Mouse (Mus musculus) heart, postnatal 25 days (tissue): Measurements from ENCODE around the gene Bdh1. TPM values are rescaled to one million over a fixed set of nuclear protein-coding genes. Genes with fewer than 3 reads are reported as not detected.
"Not testable (repeated sequence)": the region's sequence is repeated elsewhere in the genome, so short reads cannot be mapped to it uniquely, and the experiment has no call there.

Experiments used
- DNase-seq: peaks from one replicate; pipeline ENCODE4 v3.0.0; 2022; ENCODE audit warnings: low spot score
- intact Hi-C: fragments of 180-260 bp; cut with DNase I; formaldehyde crosslinking; loops from one replicate; pipeline ENCODE4 v1.15.1; 2025
- total RNA-seq, 2 experiments: library from RNA; stranded (reverse); gene quantifications; 2 replicates each; pipeline ENCODE4 v1.2.3; 2021

Bdh1 gene
- total RNA-seq, 2 experiments from 2014 or later = 7.0 to 7.6 TPM

- DNase-seq = no peak
- intact Hi-C loops = loop anchor here (2.0 to 5.0 kb wide), 2 partner anchors 265 to 457 kb away; no protein-coding TSS in a partner anchor
Measured at GRCm38 (mm10) chr16:31459968-31460461, 37.9 kb downstream of the Bdh1 start.

GRCm38 (mm10) chr16:31460506-31460905 is 38.4 kb downstream of the Bdh1 start:
- intact Hi-C loops = no loop called here

GRCm38 (mm10) chr16:31461046-31461445 is 39.0 kb downstream of the Bdh1 start:
- DNase-seq = no peak
- intact Hi-C loops = no loop called here

More at GRCm38 (mm10) chr16:31460506-31460905, 38.4 kb downstream of the Bdh1 start:
- DNase-seq = no peak

- intact Hi-C loops = no loop called here
Measured at GRCm38 (mm10) chr16:31462113-31462687, 40.1 kb downstream of the Bdh1 start.

GRCm38 (mm10) chr16:31464953-31465352 is 42.9 kb downstream of the Bdh1 start:
- DNase-seq = no peak
- intact Hi-C loops = no loop called here

More at GRCm38 (mm10) chr16:31462113-31462687, 40.1 kb downstream of the Bdh1 start:
- no peak for DNase-seq

GRCm38 (mm10) chr16:31465630-31466029 is 43.5 kb downstream of the Bdh1 start:
- intact Hi-C loops = no loop called here

GRCm38 (mm10) chr16:31466106-31466505 is 44.0 kb downstream of the Bdh1 start:
- intact Hi-C loops = no loop called here

More at GRCm38 (mm10) chr16:31465630-31466029, 43.5 kb downstream of the Bdh1 start:
- DNase-seq = no peak

GRCm38 (mm10) chr16:31470819-31471218 is 48.7 kb downstream of the Bdh1 start:
- intact Hi-C loops, DNase-seq: not testable (repeated sequence)

More at GRCm38 (mm10) chr16:31466106-31466505, 44.0 kb downstream of the Bdh1 start:
- no peak for DNase-seq

- no peak for DNase-seq
- intact Hi-C loops = no loop called here
Measured at GRCm38 (mm10) chr16:31471994-31472393, 49.9 kb downstream of the Bdh1 start.

- DNase-seq = no peak
- intact Hi-C loops = no loop called here
Measured at GRCm38 (mm10) chr16:31473226-31473625, 51.1 kb downstream of the Bdh1 start.

- intact Hi-C loops = no loop called here
- peak; percentile 19 for DNase-seq
Measured at GRCm38 (mm10) chr16:31475123-31475968, 53.3 kb downstream of the Bdh1 start.

GRCm38 (mm10) chr16:31476872-31477603 is 55.0 kb downstream of the Bdh1 start:
- DNase-seq = no peak
- intact Hi-C loops = no loop called here

GRCm38 (mm10) chr16:31485336-31485735 is 63.3 kb downstream of the Bdh1 start:
- intact Hi-C loops = no loop called here

GRCm38 (mm10) chr16:31487266-31487665 is 65.2 kb downstream of the Bdh1 start:
- intact Hi-C loops = no loop called here

More at GRCm38 (mm10) chr16:31485336-31485735, 63.3 kb downstream of the Bdh1 start:
- DNase-seq = no peak

GRCm38 (mm10) chr16:31489096-31489495 is 67.0 kb downstream of the Bdh1 start:
- DNase-seq = no peak
- intact Hi-C loops = no loop called here

More at GRCm38 (mm10) chr16:31487266-31487665, 65.2 kb downstream of the Bdh1 start:
- DNase-seq = no peak

GRCm38 (mm10) chr16:31490967-31491366 is 68.9 kb downstream of the Bdh1 start:
- DNase-seq = no peak
- intact Hi-C loops = no loop called here

GRCm38 (mm10) chr16:31492921-31493549 is 71.0 kb downstream of the Bdh1 start:
- DNase-seq = no peak
- intact Hi-C loops = no loop called here

- no peak for DNase-seq
- intact Hi-C loops = no loop called here
Measured at GRCm38 (mm10) chr16:31493550-31493965, 71.5 kb downstream of the Bdh1 start.

- intact Hi-C loops = no loop called here
- peak; percentile 59 for DNase-seq
Measured at GRCm38 (mm10) chr16:31493991-31494390, 71.9 kb downstream of the Bdh1 start.

GRCm38 (mm10) chr16:31495356-31495755 is 73.3 kb downstream of the Bdh1 start:
- intact Hi-C loops = no loop called here

More at GRCm38 (mm10) chr16:31495356-31495755, 73.3 kb downstream of the Bdh1 start:
- DNase-seq = no peak
